Mouse (Mus musculus) T-cell, adult 66 days (primary cell): ENCODE data around the gene Cib2. TPM values are rescaled to one million over a fixed set of nuclear protein-coding genes. Genes with fewer than 3 reads are reported as not detected.

Experiments
- total RNA-seq, 2 experiments: library from RNA; stranded (reverse); gene quantifications; 3 replicates in 1 of 2; 4 replicates in 1 of 2; pipeline ENCODE4 v1.2.4; 2023

Cib2 gene
- total RNA-seq: under 1 TPM in 1 of 2 experiments, not detected in 1; 0.38 TPM

GRCm38 (mm10) chr9:54559771-54560471 lies at the start of gene Cib2:
Gene Cib2 (minus strand): TSS chr9:54560218.

GRCm38 (mm10) chr9:54586199-54587061 lies 26.4 kb upstream of the Cib2 start, which contains the start of gene Idh3a:
Gene Idh3a (plus strand): TSS chr9:54586334.

GRCm38 (mm10) chr9:54538684-54539083 lies 21.3 kb downstream of the Cib2 start, which contains the start of gene Sh2d7:
Gene Sh2d7 (plus strand): TSS chr9:54538984.

GRCm38 (mm10) chr9:54501453-54502110 lies 58.4 kb downstream of the Cib2 start, which contains the start of gene Dmxl2:
Gene Dmxl2 (minus strand): TSS chr9:54501626.

Other genes starting within 250 kb of the Cib2 start
- gene Dmxl2, start 58.6 kb downstream of the Cib2 start, total RNA-seq: under 1 TPM; 0.21 to 0.41 TPM
- gene Sh2d7, start 21.2 kb downstream of the Cib2 start, total RNA-seq: not detected
- gene Idh3a, start 26.1 kb upstream of the Cib2 start, total RNA-seq: 10 to 100 TPM; 47.3 to 51.4 TPM
- gene Acsbg1, start 101.7 kb upstream of the Cib2 start, total RNA-seq: 10 to 100 TPM; 14.6 to 18.9 TPM
- 10 to 100 TPM; 20.6 to 24.5 TPM for gene Dnaja4, start 138.7 kb upstream of the Cib2 start, total RNA-seq
- 10 to 100 TPM; 49.5 to 50.9 TPM for gene Wdr61, start 174.3 kb upstream of the Cib2 start, total RNA-seq
- not detected for gene Crabp1, start 204.5 kb upstream of the Cib2 start, total RNA-seq